14 mouse cellular contexts compared by ENCODE assay signal in the genomic region with DNA sequence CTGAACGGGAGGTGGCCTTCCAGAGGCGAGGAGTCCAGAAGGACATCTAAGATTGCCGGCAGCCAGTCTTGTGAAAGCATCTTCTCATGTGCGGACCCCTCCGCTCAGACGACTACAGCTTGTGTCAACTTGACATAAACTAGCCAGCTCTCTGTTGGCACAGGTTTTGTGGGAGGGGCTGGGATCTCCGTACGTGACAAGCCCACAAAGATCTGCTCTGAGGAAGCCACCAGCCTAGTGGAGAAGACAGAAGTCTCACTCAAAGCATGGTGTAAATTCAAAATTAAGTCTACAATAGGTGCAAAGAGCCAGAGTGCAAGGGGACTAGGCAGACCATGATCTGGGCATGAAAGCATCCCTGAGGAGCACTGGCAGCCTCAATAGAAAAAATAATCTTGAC.
"Had no signal": no experiment of that assay in that cellular context is flagged by ENCODE, and none has a peak within 500 bp of the region (broad histone marks: within the 10 kb centered on the region; RNA-seq: fewer than 3 reads in every experiment).

No protein-coding gene starts in this region.

- H3K9me3 ChIP-seq: midbrain, embryonic 10.5 days; midbrain, embryonic 12.5 days; neural tube, embryonic 12.5 days; stomach, embryonic 15.5 days had no signal

- H3K4me2 ChIP-seq: midbrain, embryonic 12.5 days; neural tube, embryonic 12.5 days; stomach, embryonic 15.5 days had no signal

- H3K9ac ChIP-seq: liver, embryonic 14.5 days; midbrain, embryonic 12.5 days; neural tube, embryonic 12.5 days; stomach, embryonic 15.5 days had no signal

- ATAC-seq: midbrain, embryonic 16.5 days had no signal

- H3K27me3 ChIP-seq: midbrain, embryonic 12.5 days; neural tube, embryonic 12.5 days; stomach, embryonic 15.5 days had no signal

- H3K36me3 ChIP-seq: midbrain, embryonic 10.5 days; midbrain, embryonic 12.5 days; neural tube, embryonic 12.5 days; stomach, embryonic 15.5 days had no signal

- DNase-seq: lung, adult 18-20 months; lung, postnatal 14 days; lung, postnatal 4 days; midbrain, embryonic 14.5 days; right cerebral cortex, postnatal 14 days; thymus, postnatal 14 days; thymus, postnatal 36 days had no signal

- H3K27ac ChIP-seq: liver, embryonic 14.5 days; midbrain, embryonic 10.5 days; midbrain, embryonic 12.5 days; neural tube, embryonic 12.5 days; stomach, embryonic 15.5 days; stomach, postnatal 0 days had no signal

- H3K4me3 ChIP-seq: midbrain, embryonic 10.5 days; midbrain, embryonic 12.5 days; neural tube, embryonic 12.5 days; stomach, embryonic 15.5 days had no signal

- H3K4me1 ChIP-seq: midbrain, embryonic 10.5 days; midbrain, embryonic 12.5 days; neural tube, embryonic 12.5 days; stomach, embryonic 15.5 days had no signal
